Mouse (Mus musculus) cerebellum, adult 18-20 months (tissue): ENCODE data around the gene Heph.
"Not testable (repeated sequence)": the region's sequence is repeated elsewhere in the genome, so short reads cannot be mapped to it uniquely, and the experiment has no call there.

Source experiments
- DNase-seq, 2 experiments: peaks; one replicate each; pipeline ENCODE4 v3.0.0; 2021

Heph gene

GRCm38 (mm10) chrX:96455149-96455548 lies at the start of gene Heph:
TSS of gene Heph (plus strand) at chrX:96455359.
- no peak for DNase-seq

- DNase-seq = not testable (repeated sequence)
These were observed 39.8 kb upstream of the Heph start for GRCm38 (mm10) chrX:96415351-96415750.

DNA sequence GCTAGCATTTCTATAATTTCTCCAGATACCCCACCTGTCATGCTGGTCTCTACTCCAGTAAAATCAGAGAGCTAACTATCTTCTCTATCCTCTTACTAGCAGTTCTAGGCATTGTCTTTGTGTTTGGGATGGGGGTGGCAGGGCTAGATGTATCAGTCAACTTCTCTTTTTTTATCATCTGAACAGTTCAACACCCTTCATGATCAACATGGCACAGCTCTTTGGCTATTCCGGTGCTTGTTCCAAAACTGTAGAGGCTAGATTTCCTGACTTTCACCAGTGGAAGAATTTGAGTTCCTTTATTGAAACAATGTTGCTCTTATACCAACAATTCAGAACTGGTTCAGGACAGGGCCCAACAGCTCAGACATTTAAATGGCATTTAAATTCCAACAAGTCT lies 38.2 kb upstream of the Heph start:
- DNase-seq = no peak

GRCm38 (mm10) chrX:96417733-96418132 lies 37.4 kb upstream of the Heph start:
- DNase-seq = no peak

GRCm38 (mm10) chrX:96419383-96419782 lies 35.8 kb upstream of the Heph start:
- no peak for DNase-seq

GRCm38 (mm10) chrX:96456201-96456963 lies 1.2 kb downstream of the Heph start, which contains the start of gene Hsf3:
TSS of gene Hsf3 (minus strand) at chrX:96456294.
- no peak for DNase-seq

DNA sequence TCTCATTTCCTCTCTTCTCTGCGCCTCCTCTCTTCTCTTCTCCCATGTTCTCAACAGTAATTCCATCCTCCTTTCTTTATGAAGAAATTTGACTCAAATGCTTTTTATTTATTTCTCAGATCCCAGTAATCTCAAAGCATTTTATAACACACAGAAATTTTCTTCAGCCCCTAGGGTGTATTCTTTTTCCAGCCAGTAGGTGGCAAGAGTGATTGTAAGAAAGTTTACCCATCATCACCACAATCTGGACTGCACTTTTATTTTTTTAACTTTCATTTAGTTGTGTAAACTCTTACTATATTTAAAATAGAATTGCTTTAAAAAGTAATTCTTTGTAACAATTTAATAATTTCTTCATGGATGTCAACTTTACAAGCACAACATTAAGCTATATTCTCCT lies 46.4 kb downstream of the Heph start:
- DNase-seq = no peak
